Mouse (Mus musculus) liver, adult 2 months (tissue): Measurements from ENCODE around the gene Limk1.

ENCODE experiments used
- CTCF ChIP-seq: fragments of 200-500 bp; IDR thresholded peaks from 2 replicates; pipeline ENCODE4 v1.5.1; 2011; ENCODE audit warnings: low read depth, low read length, control low read depth
- POLR2A ChIP-seq: fragments of 200-500 bp; IDR thresholded peaks from 2 replicates; pipeline ENCODE4 v1.6.1; 2011; ENCODE audit warnings: low read length, control low read depth; ENCODE audit not compliant: insufficient read depth; ENCODE audit errors: extremely low read depth

DNA sequence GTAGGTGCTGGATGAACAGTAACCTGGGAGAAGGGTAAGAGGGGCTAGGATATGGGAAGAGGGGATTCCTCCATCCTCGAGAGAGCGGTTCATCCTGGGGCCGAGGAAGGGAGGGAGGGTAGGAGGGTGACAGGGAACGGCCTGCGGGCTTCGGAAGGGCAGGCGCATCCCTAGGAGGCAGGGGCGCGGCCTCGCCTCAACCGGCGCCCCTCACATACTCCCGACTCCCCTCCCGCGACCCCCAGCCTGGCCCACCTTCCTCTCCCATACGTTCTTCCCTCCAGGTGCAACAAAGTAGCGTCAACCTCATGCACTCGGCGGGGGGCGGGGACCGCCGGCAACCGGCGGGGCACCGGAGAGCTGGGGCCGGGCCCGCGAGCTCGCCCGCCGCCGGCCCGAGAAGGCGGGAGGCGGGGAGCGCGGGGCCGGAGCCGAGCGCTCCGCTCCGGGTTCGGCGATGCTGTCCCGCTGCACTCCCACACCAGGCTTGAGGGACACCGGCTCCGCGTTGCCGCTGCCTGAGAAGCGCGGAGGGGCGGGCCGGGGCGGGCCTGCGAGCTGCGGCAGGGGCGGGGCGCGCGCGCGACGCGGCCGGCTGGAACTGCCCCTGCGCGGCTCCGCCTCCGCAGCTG is at the start of gene Limk1:
- no peak for TF ChIP-seq CTCF
- no peak for TF ChIP-seq POLR2A
